Mouse (Mus musculus) thymus, adult 18-20 months (tissue): Measurements from ENCODE around the gene B3galnt1.
"Not testable (repeated sequence)": the region's sequence is repeated elsewhere in the genome, so short reads cannot be mapped to it uniquely, and the experiment has no call there.

Experiments used
- DNase-seq, 2 experiments: peaks; one replicate each; pipeline ENCODE4 v3.0.0; 2022; ENCODE audit warnings: mixed read lengths in 2 of 2

The B3galnt1 gene

DNA sequence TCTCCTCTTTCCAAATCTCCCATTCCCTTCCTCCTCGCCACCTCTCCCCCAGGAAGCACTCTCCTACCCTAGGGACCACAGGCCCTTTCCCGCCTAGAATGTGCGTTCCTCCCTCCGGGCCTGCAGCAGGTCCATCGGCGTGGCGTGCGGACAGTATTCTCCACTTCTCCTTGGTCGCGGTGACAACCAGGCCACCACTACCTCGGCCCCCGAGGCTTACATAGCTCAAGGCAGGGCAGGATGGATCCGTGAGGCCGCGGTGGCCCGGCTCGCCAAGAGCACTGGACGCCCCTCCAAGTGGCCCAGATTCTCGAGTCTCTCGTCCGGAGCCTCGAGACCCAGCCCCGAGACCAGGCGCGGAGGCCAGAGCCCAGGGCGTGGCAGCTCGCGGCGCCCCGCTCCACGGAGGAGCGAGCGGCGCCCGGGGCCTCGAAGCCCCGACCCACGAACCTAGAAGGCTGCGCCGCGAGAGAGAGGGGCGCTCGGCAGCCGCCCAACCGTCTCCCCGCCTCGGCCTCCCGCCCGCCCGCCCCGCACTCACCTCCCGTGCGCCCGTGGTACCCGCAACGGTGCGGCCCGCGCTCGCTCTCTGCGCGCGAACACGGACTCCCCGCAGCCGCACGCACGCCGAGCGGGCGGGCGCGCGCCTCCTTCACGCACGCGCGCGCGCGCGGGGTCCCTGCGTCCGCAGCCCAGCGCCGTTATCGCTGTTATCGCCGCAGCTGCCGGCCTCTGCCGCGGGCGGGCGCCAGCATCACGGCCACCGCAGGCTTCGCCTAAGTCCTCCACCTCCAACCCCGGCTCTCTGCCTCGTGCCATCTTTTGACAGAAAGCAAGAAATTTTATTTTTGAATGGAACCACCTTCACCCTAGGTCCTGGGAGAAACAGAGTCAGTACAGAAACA lies at the start of gene B3galnt1:
TSS of gene B3galnt1 (minus strand) at position 700 of the 905 bp plus-strand sequence.
- no peak for DNase-seq

DNA sequence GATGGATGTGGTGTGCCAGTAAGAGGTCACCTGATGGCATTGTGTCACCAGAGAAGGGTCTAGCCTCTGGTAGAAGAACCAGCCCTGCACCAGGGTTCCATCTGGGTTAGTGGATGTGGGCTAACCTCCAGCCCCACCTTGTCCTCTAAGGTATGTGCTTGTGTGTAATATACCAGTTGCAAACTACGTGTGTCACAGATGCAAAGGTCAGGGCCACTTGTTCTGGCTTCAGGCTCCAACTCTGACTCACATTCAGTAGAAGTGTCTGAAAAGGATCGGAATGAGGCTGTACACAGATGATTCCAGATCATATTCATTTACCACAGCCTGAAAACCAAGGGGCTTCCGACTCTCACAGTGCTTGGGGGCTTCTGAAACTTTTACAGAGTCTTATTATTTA lies 35.8 kb upstream of the B3galnt1 start:
- no peak for DNase-seq

DNA sequence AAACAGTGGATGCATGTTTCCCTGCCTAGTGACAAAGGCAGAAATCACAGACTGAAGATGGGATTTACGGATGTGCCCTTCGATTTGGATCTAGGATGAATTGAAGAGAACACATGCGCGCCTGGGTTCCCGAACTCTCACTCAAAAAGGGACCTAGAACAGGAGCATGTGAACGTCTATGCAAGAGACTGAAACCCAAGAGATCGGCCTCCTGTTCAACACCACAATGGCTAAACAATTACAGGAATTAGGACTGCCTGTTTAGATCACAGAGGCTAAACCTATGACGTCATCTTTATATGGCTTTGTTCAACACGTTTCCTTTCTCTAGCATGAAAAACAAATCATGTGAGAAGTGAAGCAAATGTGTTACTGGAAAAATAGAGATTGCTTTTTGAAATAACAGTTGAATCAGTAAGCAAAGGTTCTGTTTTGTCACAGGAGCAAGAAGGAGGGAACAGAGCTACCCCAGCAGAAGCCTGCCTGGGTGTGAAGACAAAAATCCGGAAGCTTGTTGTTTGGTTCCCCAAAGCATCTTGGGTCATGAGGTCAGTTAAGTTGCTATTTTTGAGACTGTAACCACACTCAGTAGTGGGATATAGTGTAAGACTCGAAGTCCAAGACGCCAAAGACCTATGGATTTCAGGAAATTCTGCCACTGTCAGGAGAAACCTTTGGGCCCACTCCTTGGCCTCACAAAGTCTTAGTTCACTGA lies 35.1 kb upstream of the B3galnt1 start:
- DNase-seq: no peak

DNA sequence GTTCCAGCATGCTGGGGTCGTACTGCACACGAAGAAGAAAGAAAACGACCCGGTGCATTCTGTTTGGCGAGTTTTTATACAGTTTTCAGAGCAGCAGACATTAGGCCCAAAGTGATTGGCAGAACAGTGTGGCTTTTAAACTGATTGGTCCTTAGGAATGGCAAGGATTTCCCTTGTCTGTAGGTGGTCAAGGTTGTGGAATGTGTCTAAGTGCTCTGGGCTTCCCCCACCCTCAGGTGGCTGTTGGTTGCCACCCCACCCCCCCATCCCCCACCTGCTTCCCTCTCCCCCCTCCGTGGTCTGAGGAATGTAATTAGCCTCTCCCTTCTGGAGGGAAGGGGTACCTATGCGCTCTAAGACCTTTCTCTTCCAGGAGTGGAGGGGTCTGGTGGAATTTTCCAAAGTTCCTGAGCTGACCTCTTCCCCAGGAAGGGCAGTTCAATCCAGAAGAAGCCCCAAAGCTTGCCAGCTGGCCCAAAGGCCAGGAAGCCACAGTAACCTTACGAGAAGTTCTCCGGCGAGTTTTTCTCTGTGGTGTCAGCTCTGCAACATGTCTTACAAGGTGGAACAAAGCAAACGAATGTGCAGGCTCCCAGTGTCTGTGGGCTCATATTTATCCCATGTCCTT lies 28.3 kb upstream of the B3galnt1 start:
- no peak for DNase-seq

DNA sequence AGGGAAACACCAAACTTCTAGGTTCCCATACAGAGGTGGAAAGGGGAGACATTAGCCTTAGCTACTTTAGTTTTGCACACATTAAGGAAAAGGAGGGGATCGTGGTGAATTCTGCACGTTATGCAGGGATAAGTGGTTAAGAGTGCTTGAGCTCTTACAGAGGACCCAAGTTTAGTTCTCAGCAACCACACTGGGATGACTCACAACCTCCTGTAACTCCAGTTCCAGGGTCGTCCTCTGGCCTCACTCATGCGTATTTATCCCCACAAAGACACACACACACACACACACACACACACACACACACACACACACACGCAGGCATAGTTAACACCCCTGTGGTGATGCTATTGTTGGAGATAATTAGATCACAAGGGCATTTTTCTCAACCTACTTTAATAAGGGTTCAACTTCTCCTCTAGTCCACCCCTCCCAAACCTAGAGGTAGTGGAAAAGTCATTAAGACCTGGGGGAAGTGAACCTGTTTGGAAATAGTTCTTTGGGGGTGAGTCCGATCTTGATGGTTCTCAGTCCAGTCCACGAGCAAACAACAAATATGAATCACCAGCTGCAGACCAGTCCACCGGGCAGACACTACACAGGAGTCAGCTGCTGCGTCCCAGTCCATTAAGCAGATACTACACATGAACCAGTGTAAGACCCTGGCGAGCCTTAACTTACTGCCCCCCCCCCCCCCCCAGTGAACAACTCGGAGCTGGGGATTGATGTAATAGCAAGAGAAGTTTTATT lies 27.6 kb upstream of the B3galnt1 start:
- DNase-seq: no peak

DNA sequence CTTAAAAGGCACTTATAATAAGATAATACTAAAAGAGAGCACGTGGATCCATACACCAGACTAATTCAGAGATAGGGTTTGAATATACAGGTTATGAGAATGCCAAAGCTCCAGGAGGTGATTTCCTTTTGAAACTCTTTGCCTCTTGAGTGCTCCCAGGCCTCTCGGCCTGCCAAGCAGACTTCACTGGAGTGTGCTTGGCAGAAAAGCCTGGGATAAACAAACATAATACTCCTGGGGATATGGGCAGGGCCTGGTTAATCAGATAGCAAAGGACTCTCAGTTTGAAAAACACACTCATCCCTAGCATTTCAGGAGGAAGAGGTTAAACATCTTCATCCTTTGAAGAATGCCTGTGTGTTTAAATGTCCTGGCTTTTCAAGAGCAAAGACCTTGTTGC lies 25.4 kb upstream of the B3galnt1 start:
- DNase-seq: no peak

DNA sequence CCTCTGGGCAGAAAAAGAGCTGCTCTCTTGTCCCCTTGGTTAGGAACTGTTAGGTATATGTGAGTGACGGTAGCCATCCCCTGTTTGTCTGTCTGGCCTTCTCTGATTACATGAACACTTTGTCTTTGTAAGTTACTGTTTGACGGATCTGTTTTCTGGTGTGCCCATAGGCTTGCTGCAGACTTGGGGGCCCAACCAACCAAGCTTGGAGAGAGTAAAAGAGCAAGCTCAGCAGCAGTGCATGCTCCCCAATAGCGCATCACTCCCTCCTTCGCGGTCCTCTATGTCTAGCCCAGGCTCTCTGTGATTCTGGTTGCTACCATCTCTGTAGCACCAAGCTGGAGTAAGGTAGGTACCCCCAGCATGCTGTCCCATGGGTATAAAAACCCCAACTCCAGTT lies 9.1 kb upstream of the B3galnt1 start:
- DNase-seq: no peak

DNA sequence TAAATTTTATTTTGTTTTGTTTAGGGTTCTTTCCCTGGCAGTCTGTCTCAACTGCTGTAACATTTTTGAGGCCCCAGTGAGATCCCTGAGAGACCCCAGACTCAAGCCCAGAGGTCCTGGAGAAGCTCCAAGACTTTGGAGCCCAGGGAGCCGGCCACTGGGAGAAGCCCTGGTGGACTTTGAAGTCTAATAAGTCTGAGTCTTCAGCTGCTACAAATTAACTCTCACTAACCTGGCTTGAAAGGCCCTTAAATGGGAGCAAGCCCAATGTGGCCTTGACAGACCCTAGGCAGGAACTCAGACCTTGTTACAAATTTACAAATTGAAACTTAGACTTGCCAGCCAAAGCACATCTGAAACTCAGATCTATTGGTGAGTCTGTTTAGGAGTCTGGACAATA lies 8.7 kb upstream of the B3galnt1 start:
- DNase-seq: no peak

DNA sequence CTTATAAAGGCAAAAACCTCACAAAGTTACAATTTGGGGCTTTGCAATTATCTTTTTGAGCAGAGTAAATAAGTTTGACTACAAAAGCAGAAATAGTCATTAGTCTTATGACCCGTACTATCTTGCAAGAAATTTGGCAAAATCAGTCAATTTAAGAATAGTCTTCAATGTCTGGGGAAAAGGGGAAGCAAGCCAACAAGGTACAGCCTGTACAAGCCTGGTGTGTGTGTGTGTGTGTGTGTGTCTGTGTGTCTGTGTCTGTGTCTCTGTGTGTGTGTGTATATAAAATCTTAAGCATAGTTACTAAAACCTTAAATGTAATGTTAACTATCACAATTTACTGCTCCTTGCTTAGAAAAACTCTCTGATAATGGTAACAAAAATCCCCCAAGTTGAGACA lies 8.2 kb upstream of the B3galnt1 start:
- no peak for DNase-seq

DNA sequence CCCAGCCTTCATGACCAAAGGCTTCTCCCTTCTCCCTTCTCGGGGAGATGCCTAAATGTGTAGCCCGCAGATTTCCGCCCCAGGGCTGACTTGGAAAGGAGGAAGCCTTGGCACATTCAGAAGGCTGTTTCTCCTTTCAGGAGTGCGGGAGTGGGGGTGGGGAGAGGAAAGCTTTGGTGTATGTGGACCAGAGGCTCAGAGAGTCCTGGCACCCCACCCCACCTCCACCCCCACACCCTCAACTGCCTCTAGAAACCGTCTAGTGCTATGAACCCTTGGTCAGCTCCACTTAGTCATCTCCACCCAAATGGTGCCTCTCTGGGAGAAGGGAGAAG lies 373 bp upstream of the B3galnt1 start:
- no peak for DNase-seq

DNA sequence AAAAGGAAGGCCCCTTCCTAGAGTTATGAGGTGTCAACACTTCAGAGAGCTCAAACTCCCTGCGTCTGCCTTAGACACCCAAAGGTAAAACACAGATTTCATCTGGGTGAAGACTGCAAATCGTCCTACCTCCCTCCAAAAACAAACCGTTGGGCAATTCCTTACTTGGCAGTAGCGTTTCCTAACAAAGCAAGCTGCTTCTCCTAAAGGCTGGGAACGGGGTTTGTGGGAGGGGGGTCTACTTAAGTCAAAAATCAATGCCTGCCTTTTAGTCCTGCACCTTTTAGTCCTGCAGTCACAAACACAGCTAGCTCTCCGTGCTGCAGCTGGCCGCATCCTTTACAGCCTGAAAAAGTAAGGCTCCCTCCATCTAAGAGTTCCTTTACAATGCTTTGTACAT lies 944 bp downstream of the B3galnt1 start:
- no peak for DNase-seq

DNA sequence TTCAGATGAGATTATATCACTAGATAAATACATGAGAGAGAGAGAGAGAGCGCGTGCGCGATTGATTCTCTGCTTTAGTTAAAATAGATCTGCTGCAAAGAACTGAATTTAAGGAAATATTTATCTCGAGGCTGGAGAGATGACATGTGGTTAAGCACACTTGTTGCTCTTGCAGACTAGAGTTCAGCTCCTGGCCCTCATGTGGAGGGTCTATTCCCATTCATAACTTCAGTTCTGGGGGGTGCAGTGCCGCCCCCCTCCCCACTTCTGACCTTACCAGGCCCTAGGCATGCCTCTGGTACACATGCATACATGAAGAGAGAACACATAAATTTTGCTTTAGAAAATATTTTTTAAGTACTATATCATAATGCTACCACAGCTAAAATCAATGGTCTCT lies 1.5 kb downstream of the B3galnt1 start:
- no peak for DNase-seq

DNA sequence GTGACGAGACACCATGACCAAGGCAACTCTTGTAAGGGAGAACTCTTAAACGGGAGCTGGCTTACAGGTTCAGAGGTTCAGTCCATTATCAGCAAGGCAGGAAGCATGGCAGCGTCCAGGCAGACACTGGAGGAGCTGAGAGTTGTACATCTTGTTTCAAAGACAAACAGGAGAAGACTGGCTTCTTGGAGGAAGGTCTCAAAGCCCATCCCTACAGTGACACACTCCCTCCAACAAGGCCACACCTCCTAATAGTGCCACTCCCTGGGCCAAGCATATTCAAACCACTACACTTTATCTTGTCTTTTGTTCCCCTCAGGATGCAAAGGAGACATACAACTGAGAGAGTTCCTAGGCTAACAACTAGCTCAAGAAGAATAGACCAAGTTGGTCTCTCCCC lies 2.6 kb downstream of the B3galnt1 start:
- DNase-seq: no peak

DNA sequence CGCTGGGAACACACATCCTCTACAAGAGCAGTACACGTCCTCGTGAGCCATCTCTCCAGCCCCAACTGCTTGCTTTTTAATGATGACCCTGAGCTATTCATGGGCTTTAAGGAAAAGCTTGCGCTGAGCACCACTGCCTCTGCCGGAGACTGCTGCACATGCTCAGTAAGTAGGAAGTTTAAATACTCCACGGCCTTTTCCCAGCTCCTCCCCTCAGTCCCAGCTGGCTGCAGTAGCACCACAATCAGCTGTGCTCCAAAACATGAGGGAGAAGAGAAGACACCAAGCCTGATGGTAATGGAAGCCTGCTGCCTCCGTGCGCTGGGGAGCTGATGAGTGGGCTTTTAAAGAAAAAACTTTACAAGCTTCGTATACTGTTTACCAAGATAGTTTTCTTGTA lies 4.7 kb downstream of the B3galnt1 start:
- no peak for DNase-seq

DNA sequence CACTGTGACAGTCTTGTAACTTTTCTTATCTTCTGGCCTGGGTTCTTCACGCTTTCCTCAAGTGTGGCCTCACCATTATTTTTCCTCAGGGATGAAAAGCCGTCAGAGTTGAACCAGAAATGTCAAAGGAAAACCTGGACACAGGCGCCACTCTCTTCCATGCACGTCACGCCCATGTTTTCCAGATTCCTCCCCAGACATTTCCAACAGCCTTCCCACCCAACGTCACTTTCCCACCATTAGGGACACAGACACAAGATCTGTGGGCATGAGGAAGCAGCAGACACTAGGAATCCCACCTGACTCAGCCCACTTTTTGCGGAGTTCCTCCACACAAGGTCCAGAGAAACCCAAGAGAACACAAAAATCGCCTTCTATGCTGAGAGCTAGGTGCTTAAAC lies 5.3 kb downstream of the B3galnt1 start:
- DNase-seq: no peak

DNA sequence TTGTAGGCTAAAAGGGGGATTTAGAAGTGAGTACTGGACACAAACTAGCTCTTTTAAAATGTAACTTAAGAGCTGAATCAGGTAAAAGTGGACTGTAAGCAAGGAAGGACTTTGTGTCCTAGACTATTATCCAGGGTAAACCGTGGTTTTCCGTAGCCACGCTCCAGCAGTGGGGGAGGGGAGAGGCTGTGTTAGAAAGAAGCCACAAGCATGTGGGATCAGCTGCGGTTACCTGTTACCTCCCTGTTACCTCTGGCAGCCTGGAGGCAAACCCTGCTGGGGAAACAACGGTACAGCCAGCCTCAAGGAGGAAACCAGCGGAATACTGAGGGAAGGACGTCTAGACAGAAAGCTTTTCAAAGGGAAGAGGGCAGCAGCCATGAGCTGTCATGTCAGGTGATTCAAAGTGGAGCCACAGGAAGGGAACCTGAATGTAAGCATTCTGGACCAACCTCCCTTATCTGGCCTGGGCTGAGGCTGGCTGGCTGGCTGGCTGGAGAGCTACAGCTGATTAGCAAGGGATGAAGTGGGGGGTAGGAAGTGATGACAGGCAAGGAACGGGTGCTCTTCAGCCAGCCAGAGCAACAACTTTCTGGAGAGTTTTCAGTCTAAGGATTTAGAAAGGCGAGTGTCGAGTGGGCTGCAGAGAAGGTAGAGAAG lies 10.5 kb downstream of the B3galnt1 start:
- no peak for DNase-seq

DNA sequence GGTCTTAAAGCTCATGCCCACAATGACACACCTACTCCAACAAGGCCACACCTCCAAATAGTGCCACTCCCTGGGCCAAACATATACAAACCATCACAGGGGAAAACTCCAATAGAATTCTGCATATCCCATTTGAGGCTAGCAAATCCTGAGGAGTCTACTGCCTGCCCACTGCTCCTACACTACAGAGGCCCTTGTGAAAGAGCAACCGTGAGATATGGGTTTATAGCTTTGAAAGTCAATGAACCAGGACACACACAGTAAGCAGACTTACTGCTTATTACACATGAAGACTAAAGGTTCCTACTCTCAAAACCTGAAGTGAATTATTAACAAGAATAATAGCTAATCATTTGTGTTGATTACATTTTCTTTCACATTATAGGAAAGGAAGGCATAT lies 15.0 kb downstream of the B3galnt1 start:
- DNase-seq: no peak

DNA sequence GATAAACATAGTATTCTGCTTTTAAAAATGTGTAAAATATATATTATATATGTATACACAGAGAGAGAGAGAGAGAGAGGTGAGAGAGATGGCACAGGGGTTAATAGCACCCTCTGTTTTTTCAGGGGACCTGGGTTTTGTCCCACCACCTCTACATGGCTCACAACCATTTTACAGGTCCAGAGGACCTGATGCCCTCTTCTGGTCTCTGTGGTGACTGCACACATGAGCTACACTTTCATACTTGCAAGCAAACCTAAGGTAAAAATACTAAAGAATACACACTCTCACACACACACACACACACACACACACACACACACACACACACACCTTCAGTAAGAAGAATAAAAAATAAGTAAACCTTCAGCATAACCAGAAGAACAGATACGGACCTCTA lies 20.0 kb downstream of the B3galnt1 start:
- DNase-seq: no peak

DNA sequence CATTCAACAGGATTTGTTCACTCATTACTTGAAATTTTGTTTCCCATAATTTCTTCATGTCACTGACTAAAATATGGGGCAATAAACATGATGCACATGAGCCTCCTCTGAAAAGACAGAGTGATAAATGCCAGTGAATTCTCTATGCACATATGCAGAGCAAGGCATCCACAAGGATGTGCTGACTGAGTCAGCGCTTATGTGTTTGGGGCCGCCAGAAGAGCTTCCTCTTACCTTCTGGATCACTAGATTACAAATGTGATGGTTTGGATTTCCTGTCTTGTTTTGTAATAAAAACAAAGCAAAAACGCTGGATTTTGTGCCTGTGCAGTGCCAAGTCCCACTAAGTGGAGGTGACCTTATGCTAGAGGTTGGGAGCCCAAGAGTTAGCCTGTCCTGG lies 22.0 kb downstream of the B3galnt1 start:
- DNase-seq: no peak

DNA sequence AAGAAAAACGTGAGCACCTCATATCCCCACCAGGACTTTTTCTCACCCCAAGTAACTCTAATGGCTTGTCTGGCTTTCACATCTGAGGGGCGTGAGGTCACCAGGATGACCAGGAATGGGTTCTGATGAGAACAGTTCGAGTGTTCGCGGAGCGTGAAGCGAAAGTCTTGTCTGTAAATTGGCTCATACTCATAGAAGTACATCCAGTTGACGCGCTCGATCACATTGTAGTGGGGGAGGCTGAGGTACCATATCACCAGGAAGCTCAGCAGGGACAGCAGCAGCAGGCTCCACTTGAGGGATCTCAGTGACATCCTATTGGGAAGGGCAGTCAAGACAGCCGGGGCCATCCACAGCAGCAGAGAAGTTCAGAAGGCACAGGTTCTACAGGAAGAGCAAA lies 23.2 kb downstream of the B3galnt1 start:
- DNase-seq: no peak

DNA sequence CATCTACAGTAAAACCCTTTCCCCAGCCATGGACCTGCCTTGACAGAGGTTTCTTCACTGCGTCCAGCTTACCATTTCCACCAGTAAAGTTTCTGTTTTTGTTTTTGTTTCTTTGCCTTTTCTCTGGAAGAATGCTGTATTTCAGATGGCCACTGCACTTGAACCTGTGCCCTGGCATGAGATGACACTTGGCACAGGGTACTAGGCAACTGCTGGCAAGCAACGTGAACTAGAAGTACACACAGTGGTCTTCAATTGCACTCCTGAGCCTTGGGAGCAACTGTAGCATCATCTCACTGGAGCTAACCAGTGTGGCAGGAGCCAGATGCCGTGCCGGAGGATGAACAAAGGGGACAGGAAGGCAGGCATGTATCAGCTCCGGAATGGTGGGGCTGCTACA lies 26.2 kb downstream of the B3galnt1 start:
- DNase-seq: no peak

DNA sequence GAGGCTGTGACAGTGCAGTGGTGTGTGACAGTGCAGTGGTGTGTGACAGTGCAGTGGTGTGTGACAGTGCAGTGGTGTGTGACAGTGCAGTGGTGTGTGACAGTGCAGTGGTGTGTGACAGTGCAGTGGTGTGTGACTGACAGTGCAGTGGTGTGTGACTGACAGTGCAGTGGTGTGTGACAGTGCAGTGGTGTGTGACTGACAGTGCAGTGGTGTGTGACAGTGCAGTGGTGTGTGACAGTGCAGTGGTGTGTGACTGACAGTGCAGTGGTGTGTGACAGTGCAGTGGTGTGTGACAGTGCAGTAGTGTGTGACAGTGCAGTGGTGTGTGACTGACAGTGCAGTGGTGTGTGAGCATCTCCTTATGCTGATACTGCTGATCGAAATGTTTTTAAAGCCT lies 33.2 kb downstream of the B3galnt1 start:
- DNase-seq: not testable (repeated sequence)

DNA sequence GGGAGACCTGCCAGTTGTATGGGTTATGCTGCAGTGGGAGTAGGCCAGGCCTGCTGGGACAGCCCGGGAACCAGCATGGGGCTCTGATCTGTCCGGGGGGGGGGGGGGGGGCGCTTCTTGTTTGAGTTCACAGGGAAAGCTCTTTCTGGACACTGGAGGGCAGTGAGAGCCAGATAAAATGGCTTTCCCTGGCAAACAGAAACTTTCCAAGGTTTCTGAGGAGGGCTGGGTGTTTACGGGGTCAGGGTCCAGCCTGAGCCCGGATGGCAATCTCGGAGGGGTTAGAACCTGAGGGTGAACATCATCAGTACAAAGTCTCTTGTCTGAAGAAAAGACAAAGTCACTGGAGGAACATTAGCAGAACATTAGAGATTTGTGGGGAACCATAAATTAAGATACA lies 35.4 kb downstream of the B3galnt1 start:
- no peak for DNase-seq
